Mouse (Mus musculus): ENCODE data around the gene Dhfr.

DNA sequence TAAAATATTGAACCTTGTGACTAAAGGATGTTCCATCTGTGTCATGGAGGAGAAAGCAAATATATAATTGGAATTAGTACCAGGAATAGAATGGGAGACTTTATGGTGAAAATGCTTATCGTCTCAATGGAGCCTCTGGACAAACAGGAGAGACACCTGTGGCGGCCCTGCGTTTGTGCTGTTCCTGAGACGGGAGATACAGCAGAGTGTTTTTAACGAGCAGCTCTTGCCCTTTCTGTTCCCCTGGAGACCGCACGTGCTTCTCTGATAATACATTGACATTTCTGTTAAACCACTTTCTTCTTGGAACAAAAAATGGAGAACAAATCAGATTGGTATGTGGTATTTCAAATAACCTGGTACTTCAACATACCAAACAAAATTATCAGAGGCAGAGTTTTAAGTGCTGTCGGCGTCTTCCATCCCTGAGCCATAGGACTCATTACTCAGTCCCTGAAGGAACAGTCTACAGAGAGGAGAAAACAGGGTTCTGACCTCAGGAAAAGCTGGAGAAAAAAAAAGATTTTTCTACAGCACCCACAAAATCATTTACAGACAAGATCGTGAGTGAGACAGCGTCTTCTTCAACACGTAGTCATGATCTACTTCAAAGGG, 38.6 kb downstream of the Dhfr start:
- no peak for TF ChIP-seq CTCF (IDR thresholded peaks at IDR 0.05; ENCODE audit: low read depth)
- no peak for TF ChIP-seq EP300 (optimal IDR thresholded peaks at IDR 0.05)

Data from stomach, postnatal 0 days (tissue).